Mouse (Mus musculus) kidney, adult 18-20 months (tissue): ENCODE measurements around the gene C1qtnf3.

ENCODE experiments used
- DNase-seq: peaks from one replicate; pipeline ENCODE4 v3.0.0; 2021

Gene C1qtnf3

DNA sequence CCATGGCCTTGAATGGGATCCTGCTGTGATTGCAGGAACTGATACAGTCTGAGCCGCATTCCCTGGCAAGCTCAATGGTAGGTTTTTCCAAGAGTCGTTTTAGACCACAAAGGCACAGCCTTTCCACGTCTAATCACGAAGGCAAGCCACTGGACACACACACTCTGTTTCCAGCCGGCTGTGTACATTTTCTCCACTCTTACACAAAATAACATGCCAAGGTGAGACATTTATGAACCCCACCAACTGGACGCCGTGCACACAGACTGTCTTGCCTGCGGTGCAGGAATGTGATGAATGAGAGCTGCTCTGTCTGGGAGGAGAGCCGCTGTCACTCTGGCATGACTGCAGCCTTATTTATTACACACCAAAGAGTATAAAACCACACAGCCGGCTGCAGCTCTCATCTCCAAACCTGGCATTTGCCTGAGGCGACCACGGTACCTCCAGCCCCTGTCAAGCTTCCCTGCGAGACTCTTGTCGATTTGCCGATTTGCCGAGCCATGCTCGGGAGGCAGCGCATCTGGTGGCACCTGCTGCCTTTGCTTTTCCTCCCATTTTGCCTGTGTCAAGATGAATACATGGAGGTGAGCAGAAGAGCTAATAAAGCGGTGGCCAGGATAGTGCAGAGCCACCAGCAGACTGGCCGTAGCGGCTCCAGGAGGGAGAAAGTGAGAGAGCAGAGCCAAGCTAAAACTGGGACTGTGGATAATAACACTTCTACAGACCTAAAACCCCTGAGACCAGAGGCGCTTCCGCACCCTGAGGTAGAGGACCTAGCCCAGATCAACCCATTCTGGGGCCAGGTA is at the start of gene C1qtnf3:
Gene C1qtnf3, plus strand, starts transcription at position 382 of the 809 bp plus-strand sequence.
- peak; percentile 46 for DNase-seq

DNA sequence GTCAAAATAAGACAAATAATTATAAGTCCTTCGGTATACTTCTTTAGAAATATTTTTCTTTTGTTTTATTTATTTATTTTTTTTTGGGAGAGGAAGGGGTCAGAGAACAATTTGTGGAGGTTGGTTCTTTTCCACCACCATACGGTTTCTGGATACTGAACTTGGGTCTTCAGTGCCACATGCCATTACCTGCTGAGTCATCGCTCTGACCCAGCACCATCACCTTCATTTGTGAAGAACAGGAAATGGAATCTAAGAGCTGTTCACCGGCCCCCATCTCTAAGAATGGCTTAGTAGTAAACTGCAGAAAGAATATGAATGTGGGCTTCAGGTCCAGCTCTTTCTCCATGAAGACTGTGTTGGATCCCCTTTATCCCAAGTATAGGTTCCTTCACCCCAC is 49.8 kb upstream of the C1qtnf3 start:
- DNase-seq: no peak

DNA sequence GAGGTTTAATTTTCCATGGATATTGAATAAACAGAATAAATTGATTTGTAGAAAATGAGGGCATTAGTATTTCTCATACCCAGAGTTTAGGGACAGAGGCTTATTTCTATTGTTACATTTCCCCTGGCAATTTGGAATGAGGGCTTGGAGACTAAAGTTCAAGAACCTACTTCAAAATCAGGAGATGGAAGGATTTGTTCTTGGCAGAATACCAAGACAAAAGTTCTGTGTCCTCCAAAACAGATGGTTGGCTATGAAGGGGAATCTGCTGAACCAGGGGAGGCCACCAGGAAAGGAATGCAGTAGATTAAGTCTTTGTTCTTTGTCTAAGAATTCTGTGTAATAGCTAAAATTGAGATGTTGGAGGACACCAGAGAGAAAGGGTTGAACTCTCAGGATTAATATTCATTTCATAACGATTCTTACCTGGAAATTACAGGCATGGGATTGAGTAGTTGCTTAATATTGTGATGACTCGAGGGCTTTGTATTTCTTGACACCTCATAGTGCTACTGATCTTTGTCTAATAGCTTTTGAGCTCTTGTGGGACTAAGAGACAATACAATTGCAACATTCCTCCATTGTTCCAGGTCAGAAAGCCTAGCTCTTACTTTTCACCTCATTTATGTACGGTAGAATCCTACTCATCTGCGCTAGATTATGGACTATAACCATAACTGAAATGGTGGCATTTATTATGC is 35.4 kb upstream of the C1qtnf3 start:
- no peak for DNase-seq

DNA sequence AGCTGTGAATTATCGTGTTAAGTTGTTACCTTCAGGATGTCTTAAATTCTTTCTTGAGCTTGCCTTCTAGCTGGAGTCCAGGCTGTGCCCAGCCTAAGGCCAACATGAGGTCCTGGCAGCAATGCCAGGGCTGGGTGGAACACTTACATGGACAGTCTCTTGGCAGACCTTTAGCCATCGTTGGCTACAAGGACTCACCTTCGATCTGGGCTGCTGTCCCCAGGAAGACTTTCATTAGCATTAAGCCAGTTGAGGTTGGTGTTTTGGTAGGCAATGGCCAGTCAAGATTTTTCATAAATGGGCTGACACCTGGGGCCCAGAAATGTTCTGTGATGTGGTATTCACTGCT is 34.8 kb upstream of the C1qtnf3 start:
- no peak for DNase-seq

DNA sequence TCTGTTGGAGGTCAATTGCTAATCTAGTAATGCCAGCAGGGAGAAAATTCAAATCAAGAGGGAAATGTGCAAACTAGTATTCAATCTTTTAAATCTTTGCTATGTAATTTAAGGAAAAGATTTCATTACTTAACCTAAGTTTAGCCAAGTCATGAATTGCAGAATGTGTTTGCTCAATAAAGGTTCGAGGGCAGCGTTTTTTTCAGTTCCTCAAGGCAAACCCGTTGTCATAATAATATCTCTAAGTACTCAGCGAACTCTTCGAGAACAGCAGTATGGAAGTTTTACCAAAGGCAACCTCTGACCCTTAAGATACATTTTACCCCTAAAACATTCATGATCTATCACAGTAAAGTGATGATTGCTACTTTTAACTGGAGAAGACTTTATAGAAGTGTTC is 31.9 kb upstream of the C1qtnf3 start:
- no peak for DNase-seq

- peak; percentile 34 for DNase-seq
These were observed 31.1 kb upstream of the C1qtnf3 start for GRCm38 (mm10) chr15:10921064-10921463.

- DNase-seq: no peak
These were observed 30.1 kb upstream of the C1qtnf3 start for GRCm38 (mm10) chr15:10922061-10922460.

GRCm38 (mm10) chr15:10922570-10922969 is 29.6 kb upstream of the C1qtnf3 start:
- DNase-seq: no peak

- no peak for DNase-seq
These were observed 28.8 kb upstream of the C1qtnf3 start for GRCm38 (mm10) chr15:10923076-10923995.

- no peak for DNase-seq
These were observed 24.8 kb upstream of the C1qtnf3 start for GRCm38 (mm10) chr15:10927325-10927724.

DNA sequence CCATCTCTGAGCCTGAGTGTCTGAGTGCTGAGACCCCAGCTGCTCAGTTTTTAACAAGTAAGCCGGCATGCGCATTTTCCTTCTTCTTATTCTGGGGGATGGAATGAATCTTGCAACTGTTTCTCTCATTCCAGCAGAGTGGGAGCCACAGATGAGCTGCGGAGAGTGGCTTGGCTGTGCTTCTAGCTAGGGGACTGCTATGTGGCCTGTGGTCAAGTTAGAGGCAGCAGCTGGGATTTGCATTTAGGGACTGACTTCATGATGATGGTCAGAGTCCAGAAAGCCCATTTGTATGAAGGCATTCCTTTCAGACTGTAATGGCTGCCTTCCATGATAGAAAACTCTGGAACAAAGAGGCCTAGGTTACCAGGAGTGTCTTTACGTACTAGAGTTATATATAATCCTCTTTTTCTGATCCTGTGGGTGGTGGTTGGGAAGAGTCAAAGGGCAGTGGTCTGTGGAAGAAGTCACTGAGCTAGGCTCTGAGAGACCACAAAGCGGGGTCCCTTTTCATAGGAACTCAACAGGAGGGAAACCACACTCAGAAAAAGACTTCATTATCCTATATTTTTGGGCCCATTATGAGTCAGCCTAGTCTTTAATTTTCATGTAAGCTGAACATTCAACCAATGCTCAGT is 23.4 kb upstream of the C1qtnf3 start:
- no peak for DNase-seq

DNA sequence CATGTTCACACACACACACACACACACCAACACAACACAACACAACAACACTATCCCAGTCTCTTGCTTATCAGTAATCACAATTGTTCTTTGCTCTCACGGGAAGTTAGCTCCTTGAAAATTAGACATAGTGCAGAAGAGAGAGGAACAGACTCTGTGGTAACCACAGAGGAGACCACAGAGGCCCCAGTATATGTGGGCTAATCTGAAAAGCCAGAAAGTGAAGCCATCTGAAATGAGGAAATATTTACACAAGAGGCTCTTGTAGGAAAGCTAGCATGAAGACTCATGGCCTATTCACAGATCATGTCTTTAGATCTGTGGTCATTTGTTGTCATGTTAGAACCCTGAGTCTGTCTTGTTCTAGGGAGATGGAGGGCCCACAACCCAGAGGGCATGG is 18.2 kb upstream of the C1qtnf3 start:
- no peak for DNase-seq

GRCm38 (mm10) chr15:10940148-10941108 is 11.7 kb upstream of the C1qtnf3 start:
- DNase-seq: no peak

GRCm38 (mm10) chr15:10941901-10942300 is 10.2 kb upstream of the C1qtnf3 start:
- DNase-seq: no peak

GRCm38 (mm10) chr15:10947852-10948251 is 4.3 kb upstream of the C1qtnf3 start:
- no peak for DNase-seq

- peak; percentile 26 for DNase-seq
These were observed 701 bp downstream of the C1qtnf3 start for GRCm38 (mm10) chr15:10952760-10953305.

DNA sequence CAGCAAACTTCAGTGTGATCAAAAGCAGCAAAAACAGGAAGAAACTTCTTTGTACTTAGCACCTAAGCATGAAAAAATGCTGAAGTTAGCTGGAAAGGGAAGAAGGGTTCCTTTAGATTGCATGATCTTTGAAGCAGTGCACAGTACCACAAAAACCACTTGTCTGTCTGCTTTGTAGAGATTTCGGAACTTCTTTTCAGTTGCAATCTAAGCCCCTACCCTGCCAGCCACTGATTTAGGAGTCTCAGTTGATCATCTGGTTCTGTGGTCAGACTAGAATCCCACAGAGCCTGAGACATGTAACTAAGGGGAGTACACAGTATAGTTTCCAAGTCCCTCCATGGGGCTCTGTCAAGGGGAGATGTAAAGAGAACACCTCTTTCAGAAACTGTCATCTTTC is 1.3 kb downstream of the C1qtnf3 start:
- no peak for DNase-seq

DNA sequence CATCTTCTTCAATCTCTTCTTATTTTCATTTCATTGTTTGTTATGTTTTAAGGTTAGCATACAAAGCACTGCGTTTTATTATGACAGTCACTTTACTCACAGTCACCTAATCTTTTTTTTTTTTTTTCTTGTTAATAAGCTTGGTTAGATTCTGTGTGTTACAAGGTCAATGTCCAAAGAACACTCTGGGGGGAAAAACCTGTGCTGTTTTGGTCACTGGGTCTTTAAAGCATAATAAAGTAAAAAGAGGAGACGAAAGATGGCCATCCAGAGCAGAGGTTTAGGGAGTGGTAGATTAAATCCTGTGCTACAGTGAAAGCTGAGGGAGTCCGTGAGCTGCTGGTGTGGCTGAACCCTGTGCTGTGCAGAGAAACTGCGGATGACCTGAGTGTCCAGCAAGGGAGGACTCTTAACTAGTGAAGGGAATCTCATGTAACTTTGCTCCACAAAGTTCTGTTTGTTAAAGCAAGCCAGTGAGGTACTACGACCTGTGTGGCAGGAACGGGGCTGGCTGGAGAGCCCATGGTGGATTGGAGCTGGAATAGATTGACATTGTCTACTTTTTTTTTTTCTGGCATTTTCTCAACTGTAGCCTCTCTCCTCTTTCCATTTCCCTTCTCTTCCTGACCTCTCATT is 2.4 kb downstream of the C1qtnf3 start:
- DNase-seq: peak; percentile 33

DNA sequence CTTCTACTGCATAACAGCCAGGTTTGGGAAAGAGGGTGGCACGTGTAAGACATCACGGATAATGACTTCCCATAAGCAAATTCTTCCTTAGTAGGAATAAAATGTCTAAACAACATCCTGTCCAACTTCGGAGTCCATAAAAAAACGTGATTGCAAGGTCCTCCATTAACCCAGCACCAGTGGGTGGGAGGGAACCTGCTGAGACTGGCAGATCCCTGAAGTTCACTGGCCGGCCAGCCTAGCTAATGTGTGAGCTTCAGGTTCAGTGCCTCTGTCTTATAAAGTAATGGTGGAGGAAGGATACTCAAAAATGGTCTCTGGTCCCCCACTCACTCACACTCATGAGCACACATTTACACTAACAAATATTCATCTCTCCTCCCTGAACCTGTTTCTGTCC is 3.0 kb downstream of the C1qtnf3 start:
- peak; percentile 37 for DNase-seq

DNA sequence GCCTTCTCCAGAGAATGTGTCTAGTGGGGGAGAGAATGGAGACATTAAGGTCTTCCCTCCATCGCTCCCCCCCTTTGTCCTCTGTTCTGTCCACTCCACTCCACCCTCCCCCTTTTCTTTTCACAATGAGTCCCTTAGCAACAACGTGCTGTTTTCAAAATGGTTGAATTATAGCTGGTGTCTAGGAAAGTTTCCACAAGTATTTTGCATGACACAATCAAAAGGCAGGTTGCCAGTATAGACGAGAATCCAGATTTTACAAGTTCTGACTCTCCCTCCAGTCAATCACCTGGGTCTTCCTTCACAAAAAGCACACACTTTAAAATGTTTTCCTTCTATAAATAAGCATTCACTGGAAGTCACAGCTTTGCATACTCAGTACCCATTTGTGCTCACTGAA is 4.6 kb downstream of the C1qtnf3 start:
- DNase-seq: no peak
